Mouse (Mus musculus): ENCODE results near the gene Gm26992.

Gm26992 gene

GRCm38 (mm10) chrX:103490853-103491252 lies 69.0 kb downstream of the Gm26992 start:
- no peak for DNase-seq

GRCm38 (mm10) chrX:103492398-103493256 lies 70.8 kb downstream of the Gm26992 start:
- DNase-seq = peak; percentile 85

GRCm38 (mm10) chrX:103493351-103494173 lies 71.8 kb downstream of the Gm26992 start:
- DNase-seq = peak; percentile 98

GRCm38 (mm10) chrX:103499374-103499773 lies 77.6 kb downstream of the Gm26992 start:
- no peak for DNase-seq

- DNase-seq = no peak
Measured at GRCm38 (mm10) chrX:103500137-103500536, 78.3 kb downstream of the Gm26992 start.

GRCm38 (mm10) chrX:103508218-103508617 lies 86.4 kb downstream of the Gm26992 start:
- DNase-seq = peak; percentile 5

GRCm38 (mm10) chrX:103509168-103510019 lies 87.6 kb downstream of the Gm26992 start:
- peak; percentile 64 for DNase-seq

- peak; percentile 96 for DNase-seq
Measured at GRCm38 (mm10) chrX:103514782-103515181, 93.0 kb downstream of the Gm26992 start.

GRCm38 (mm10) chrX:103515346-103515745 lies 93.5 kb downstream of the Gm26992 start:
- DNase-seq = no peak

GRCm38 (mm10) chrX:103518798-103519197 lies 97.0 kb downstream of the Gm26992 start:
- DNase-seq = no peak

- DNase-seq = peak; percentile 82
Measured at GRCm38 (mm10) chrX:103519547-103519946, 97.7 kb downstream of the Gm26992 start.

- DNase-seq = no peak
Measured at GRCm38 (mm10) chrX:103521221-103521716, 99.5 kb downstream of the Gm26992 start.

- peak; percentile 97 for DNase-seq
Measured at GRCm38 (mm10) chrX:103529185-103529584, 107.4 kb downstream of the Gm26992 start.
